Mouse (Mus musculus): ENCODE data around the gene Bsn.

GRCm38 (mm10) chr9:108106090-108106489, 84.1 kb downstream of the Bsn start:
- TF ChIP-seq CTCF (IDR thresholded peaks at IDR 0.05; ENCODE audit: borderline replicate concordance, insufficient read depth, low read depth, low read length) (no peak), POLR2A (IDR thresholded peaks at IDR 0.05; ENCODE audit: borderline replicate concordance, insufficient read depth, low read length) (no peak)
